Mouse (Mus musculus) left cerebral cortex, adult 8-10 months (tissue): ENCODE measurements around the gene Glis3. TPM values are rescaled to one million over a fixed set of nuclear protein-coding genes. Genes with fewer than 3 reads are reported as not detected.

Experiments
- DNase-seq, 2 experiments: peaks; one replicate each; pipeline ENCODE4 v3.0.0; 2022; ENCODE audit warnings: low spot score in 2 of 2
- total RNA-seq, 4 experiments: library from RNA; stranded (reverse); gene quantifications; 2 replicates each; pipeline ENCODE4 v1.2.4; 2022

Gene Glis3
- total RNA-seq, 4 experiments from 2014 or later, result 7.1 to 8.6 (median 7.2) TPM

GRCm38 (mm10) chr19:28389146-28389545 is 290.7 kb downstream of the Glis3 start:
- no peak for DNase-seq

GRCm38 (mm10) chr19:28383425-28383824 is 296.5 kb downstream of the Glis3 start:
- DNase-seq, result no peak

GRCm38 (mm10) chr19:28382168-28382911 is 297.5 kb downstream of the Glis3 start:
- DNase-seq, result peak in 1 of 2 experiments; percentile 17

- DNase-seq, result no peak
Measured at GRCm38 (mm10) chr19:28381441-28381840, 298.4 kb downstream of the Glis3 start.

- peak in 1 of 2 experiments; percentile 23 for DNase-seq
Measured at GRCm38 (mm10) chr19:28380691-28381262, 299.1 kb downstream of the Glis3 start.

GRCm38 (mm10) chr19:28377788-28378295 is 302.0 kb downstream of the Glis3 start:
- no peak for DNase-seq

- no peak for DNase-seq
Measured at GRCm38 (mm10) chr19:28376401-28376800, 303.5 kb downstream of the Glis3 start.

- DNase-seq, result no peak
Measured at GRCm38 (mm10) chr19:28375746-28376145, 304.1 kb downstream of the Glis3 start.

GRCm38 (mm10) chr19:28374524-28374923 is 305.4 kb downstream of the Glis3 start:
- DNase-seq, result no peak

- DNase-seq, result no peak
Measured at GRCm38 (mm10) chr19:28368215-28368614, 311.7 kb downstream of the Glis3 start.

GRCm38 (mm10) chr19:28367274-28367673 is 312.6 kb downstream of the Glis3 start:
- no peak for DNase-seq

GRCm38 (mm10) chr19:28366766-28367165 is 313.1 kb downstream of the Glis3 start:
- no peak for DNase-seq

- no peak for DNase-seq
Measured at GRCm38 (mm10) chr19:28365897-28366296, 314.0 kb downstream of the Glis3 start.

GRCm38 (mm10) chr19:28360884-28361283 is 319.0 kb downstream of the Glis3 start:
- no peak for DNase-seq

- DNase-seq, result no peak
Measured at GRCm38 (mm10) chr19:28357595-28357994, 322.3 kb downstream of the Glis3 start.

- DNase-seq, result no peak
Measured at GRCm38 (mm10) chr19:28351068-28352066, 328.5 kb downstream of the Glis3 start.

- no peak for DNase-seq
Measured at GRCm38 (mm10) chr19:28347080-28347825, 332.6 kb downstream of the Glis3 start.

- DNase-seq, result no peak
Measured at GRCm38 (mm10) chr19:28343640-28344039, 336.2 kb downstream of the Glis3 start.

- DNase-seq, result no peak
Measured at GRCm38 (mm10) chr19:28337574-28337973, 342.3 kb downstream of the Glis3 start.

- DNase-seq, result no peak
Measured at GRCm38 (mm10) chr19:28336651-28337510, 343.0 kb downstream of the Glis3 start.
